Mouse (Mus musculus) forebrain, embryonic 10.5 days (tissue): ENCODE results near the gene Pim3. TPM values are rescaled to one million over a fixed set of nuclear protein-coding genes. Genes with fewer than 3 reads are reported as not detected.

ENCODE experiments used
- DNase-seq: peaks from one replicate; pipeline ENCODE4 v3.0.0-alpha.2; 2017; ENCODE audit warnings: low spot score; ENCODE audit errors: extremely low spot score
- H3K27ac ChIP-seq: fragments of 300-500 bp; sonication (generic); 2 replicates; pipeline ENCODE4 v1.5.1; 2016; ENCODE audit warnings: mild to moderate bottlenecking
- H3K27me3 ChIP-seq: fragments of 300-500 bp; sonication (generic); 2 replicates; pipeline ENCODE4 v1.6.1; 2016; ENCODE audit warnings: mild to moderate bottlenecking; ENCODE audit not compliant: poor library complexity, severe bottlenecking
- H3K36me3 ChIP-seq: fragments of 300-500 bp; sonication (generic); replicated peaks from 2 replicates; pipeline ENCODE4 v1.6.1; 2016; ENCODE audit warnings: mild to moderate bottlenecking, moderate library complexity
- H3K4me1 ChIP-seq: fragments of 300-500 bp; sonication (generic); 2 replicates; pipeline ENCODE4 v1.6.1; 2016
- H3K4me3 ChIP-seq: fragments of 300-500 bp; sonication (generic); 2 replicates; pipeline ENCODE4 v1.5.1; 2016; ENCODE audit warnings: mild to moderate bottlenecking, moderate library complexity
- H3K9me3 ChIP-seq: fragments of 300-500 bp; sonication (generic); 2 replicates; pipeline ENCODE4 v1.6.1; 2016; ENCODE audit warnings: mild to moderate bottlenecking, moderate library complexity
- WGBS: fragments of 180-500 bp; shearing (Covaris S2); methylation state at CpG from one replicate; pipeline ENCODE4 v1.1.7; 2016; 5-methylcytosine and 5-hydroxymethylcytosine counted together
- polyA plus RNA-seq: library from polyadenylated mRNA; unstranded; fragments of >200 nt; fragmentation: Nextera tagmentation; extraction: Ambion mirVana; gene quantifications from 2 replicates; pipeline ENCODE4 v1.2.1, GENCODE M21; 2016

Pim3 gene
- polyA plus RNA-seq, 1 experiment from 2014 or later = 40.3 TPM

DNA sequence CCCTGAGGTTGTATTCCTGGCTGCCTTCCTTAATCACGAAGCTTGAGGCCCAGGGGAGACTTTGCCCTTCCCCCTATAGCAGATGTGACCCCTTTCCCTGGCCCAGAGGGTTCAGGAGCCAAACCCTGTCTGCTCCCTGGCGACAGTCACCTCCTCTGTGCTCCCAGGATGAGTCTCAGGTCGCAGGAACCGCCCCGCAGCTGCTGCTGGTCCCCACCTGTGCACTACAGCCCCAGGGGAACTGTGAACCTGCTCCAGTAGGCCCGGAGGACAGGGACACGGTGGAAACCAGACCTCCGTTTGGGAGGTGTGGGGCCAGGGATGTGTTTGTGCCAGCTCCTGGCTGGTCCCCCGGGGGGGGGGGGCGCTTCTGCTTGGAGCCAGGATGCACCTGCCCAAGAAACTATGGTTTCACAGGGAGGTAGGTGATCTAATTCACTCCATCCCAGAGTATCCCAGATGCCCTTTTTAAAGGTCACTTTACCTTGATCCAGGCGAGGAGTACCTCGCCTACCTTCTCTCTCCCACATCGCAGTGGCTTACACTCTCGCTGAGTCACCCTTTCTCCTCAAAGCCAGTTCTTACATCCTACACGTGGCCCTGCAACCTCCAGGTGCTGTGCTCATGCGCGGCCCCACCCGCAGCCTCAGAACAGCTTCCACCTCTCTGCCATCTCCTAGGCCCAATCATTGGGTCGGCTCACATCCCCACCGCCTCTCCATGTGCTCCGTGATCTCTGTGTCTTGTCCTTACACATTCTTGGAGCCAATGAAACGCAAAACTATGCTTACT is 19.5 kb downstream of the Pim3 start:
- no peaks in the 10 kb centered on the region for H3K9me3 ChIP-seq
- H3K27ac ChIP-seq = no peak overlapping the region
- no peaks in the 10 kb centered on the region for H3K36me3 ChIP-seq
- peaks cover 6% of the 10 kb centered on the region for H3K4me1 ChIP-seq
- peaks cover 3% of the 10 kb centered on the region; the same call in 1 of the 2 replicates for H3K27me3 ChIP-seq
- no peak overlapping the region for H3K4me3 ChIP-seq
- DNase-seq = no peak
- WGBS = 68% methylated on average over 22 of the region's 22 CpGs

DNA sequence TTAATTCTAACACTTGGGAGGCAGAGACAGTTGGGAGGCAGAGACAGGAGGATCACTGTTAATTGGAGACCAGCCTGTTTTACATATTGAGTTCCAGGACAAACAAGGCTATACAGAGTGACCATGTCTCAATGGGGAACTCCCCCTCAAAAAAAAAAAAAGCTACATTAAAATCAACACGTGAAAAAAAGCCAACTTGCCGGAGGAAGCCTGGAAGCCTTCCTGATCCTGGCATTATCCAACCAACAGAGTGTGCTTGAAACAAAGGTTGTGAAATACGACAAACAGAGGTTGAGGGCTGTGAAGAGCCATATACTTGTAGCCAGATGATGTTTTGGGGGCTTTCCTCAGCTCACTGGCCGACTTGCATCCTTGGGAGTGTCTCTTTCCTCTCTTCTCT is 20.9 kb downstream of the Pim3 start:
- no peak for DNase-seq
- no peak overlapping the region for H3K4me3 ChIP-seq
- H3K9me3 ChIP-seq = no peaks in the 10 kb centered on the region
- no peak overlapping the region for H3K27ac ChIP-seq
- H3K27me3 ChIP-seq = no peaks in the 10 kb centered on the region; the same call in 1 of the 2 replicates
- 77% methylated on average over 4 of the region's 4 CpGs for WGBS
- H3K4me1 ChIP-seq = peaks cover 3% of the 10 kb centered on the region; the same call in 1 of the 2 replicates
- no peaks in the 10 kb centered on the region for H3K36me3 ChIP-seq

DNA sequence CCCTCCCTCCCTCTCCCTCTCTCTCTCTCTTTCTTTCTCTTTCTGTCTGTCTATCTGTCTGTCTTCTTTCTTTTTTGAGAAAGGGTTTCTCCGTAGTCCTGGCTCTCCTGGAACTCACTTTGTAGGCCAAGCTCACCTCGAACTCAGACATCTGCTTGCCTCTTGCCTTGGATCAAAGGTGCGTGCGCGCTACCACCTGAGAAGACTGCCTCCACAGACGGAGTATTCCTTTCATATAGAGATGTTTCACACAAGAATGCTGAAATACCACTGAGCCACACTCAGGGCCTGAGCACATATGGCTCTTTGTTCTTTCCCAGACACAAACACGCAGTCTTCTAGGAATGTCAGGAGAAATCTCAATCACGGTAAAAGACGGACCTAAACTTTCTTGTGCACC is 21.4 kb downstream of the Pim3 start:
- Histone ChIP-seq H3K27ac (no peak overlapping the region), H3K9me3 (no peaks in the 10 kb centered on the region), H3K4me3 (no peak overlapping the region), H3K27me3 (no peaks in the 10 kb centered on the region; the same call in 1 of the 2 replicates), H3K36me3 (no peaks in the 10 kb centered on the region), H3K4me1 (peaks cover 3% of the 10 kb centered on the region; the same call in 1 of the 2 replicates)
- WGBS = 90% methylated on average over 9 of the region's 9 CpGs
- DNase-seq = no peak

DNA sequence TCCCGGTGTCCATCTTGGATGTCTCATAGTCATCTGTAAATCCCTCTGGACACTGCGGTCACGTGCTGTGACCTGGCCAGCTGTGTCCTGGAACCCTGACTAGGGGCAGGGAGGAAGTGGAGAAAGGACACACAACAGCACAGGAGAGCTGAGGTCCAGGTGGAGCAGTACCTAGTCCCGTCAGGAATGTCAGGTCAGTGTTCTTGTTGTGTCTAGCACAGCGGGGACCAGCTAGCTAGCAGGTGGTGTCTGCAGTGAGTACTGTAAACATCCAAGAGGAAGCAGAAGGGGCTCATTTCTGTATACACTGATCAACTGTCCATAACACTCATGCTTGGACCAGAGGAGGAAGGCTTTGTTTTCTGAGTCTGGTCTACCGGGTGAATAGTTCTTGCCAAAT is 23.4 kb downstream of the Pim3 start:
- no peaks in the 10 kb centered on the region for H3K36me3 ChIP-seq
- H3K9me3 ChIP-seq = no peaks in the 10 kb centered on the region
- H3K27me3 ChIP-seq = peaks cover 19% of the 10 kb centered on the region
- no peak overlapping the region for H3K4me3 ChIP-seq
- 89% methylated on average over 6 of the region's 6 CpGs for WGBS
- H3K4me1 ChIP-seq = peaks cover 10% of the 10 kb centered on the region
- DNase-seq = no peak
- H3K27ac ChIP-seq = no peak overlapping the region

DNA sequence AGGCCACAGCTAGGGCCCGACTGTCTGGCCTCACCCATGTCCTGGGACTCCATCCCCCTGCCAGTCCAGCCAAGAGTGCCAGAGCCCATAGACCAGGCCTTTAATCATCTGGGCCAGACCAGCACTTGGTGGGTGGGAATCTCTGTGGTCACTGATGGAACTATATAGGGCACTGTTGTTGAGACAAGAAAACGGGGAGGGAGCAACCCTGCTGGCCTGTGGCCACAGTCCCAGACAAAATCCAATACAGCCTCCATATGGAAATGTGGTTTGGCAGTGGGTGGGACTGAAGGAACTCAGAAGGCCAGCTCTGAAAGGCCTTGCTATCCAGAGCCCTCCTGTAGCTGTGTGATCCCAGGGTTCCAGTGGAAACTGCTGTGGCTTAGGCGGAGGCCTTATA is 27.0 kb downstream of the Pim3 start:
- WGBS = 78% methylated on average over 3 of the region's 3 CpGs
- H3K4me3 ChIP-seq = no peak overlapping the region
- no peak for DNase-seq
- peaks cover 26% of the 10 kb centered on the region for H3K4me1 ChIP-seq
- peaks cover 38% of the 10 kb centered on the region for H3K27me3 ChIP-seq
- no peak overlapping the region for H3K27ac ChIP-seq
- H3K36me3 ChIP-seq = no peaks in the 10 kb centered on the region
- no peaks in the 10 kb centered on the region for H3K9me3 ChIP-seq

DNA sequence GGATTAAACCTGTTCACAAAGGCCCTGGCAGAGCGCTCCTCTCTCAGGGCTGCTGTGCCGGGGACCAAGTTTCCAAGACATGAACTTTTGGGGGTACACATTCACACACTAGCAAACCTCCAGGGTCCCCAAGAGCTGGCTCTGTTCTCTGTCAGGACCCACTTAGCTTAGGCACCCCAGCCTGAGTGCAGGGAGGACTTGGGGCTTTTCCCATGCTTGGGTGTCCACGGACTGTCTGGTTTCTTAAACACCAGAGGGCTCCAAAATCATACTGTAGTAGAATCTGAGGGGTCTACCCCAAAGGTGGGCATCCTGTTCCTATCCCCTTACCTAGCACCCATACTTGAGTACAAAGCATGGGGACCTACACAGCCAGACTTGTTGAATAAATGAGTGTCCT is 28.0 kb downstream of the Pim3 start:
- H3K36me3 ChIP-seq = no peaks in the 10 kb centered on the region
- H3K9me3 ChIP-seq = no peaks in the 10 kb centered on the region
- peaks cover 38% of the 10 kb centered on the region for H3K27me3 ChIP-seq
- H3K27ac ChIP-seq = no peak overlapping the region
- DNase-seq = no peak
- WGBS = 84% methylated on average over 3 of the region's 3 CpGs
- H3K4me1 ChIP-seq = peaks cover 26% of the 10 kb centered on the region
- peak overlapping the region; percentile 65 for H3K4me3 ChIP-seq

DNA sequence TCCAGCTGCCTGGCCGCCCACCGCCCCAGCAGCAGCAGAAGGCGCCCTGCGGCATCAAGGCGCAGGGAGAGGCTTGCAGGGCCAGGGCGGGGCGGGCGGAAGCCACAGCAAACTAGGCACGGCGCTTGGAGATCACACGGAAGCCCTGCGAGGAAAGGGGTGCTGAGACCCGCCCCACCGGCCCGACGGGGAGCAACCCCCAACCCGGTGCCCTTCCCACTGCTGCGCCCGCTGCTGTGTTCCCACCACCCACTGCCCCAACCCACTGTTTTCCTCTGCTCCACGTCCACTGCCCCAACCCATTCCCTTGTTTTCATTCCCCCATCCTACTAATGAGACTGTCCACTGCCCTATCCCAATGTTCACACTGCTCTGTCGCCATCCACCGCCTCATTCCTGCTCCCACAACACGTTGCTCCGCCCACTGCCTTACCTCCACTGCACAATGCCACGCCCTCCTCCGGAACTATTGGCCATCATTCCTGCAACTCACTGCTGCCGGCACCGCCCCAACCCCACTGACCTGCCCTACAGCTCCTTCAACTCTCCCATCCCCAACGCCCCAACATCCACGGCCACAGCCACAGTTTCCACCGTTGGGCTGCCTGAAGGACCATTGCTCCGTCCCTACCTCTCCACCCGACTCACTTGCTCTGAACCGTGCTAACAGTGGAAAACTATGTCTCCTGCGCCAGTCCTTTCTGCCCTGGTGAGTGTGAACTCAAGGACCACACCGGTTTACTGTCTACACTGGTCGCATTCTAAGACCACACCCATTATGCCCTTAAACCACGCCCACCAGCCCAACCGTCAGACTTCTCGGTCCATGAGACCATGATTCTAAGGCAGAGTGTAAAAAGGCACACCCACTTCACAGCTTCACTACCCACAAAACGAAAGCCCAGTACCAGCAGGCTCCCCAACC is 29.0 kb downstream of the Pim3 start:
- Histone ChIP-seq H3K27ac (peak overlapping the region; percentile 80), H3K4me1 (peaks cover 26% of the 10 kb centered on the region), H3K9me3 (no peaks in the 10 kb centered on the region), H3K27me3 (peaks cover 38% of the 10 kb centered on the region), H3K36me3 (no peaks in the 10 kb centered on the region), H3K4me3 (peak overlapping the region; percentile 65)
- 2% methylated on average over 41 of the region's 41 CpGs for WGBS
- DNase-seq = peak; percentile 82

DNA sequence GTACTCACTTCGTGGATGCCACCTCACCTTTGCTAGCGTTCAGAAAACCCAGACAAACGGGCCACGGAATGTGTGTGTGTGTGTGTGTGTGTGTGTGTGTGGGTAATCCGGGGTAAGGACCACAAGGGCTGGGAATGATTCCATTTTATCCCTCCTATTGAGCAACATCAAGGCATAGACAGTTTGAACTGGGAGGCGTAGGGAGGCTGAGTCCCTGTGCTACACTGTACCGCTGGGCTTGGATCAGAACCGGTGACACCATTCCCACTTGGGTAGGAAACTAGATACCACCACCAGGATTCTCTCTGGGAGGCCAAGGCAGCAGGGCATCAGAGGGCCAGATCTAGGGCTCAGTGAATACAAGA is 29.7 kb downstream of the Pim3 start:
- H3K36me3 ChIP-seq = no peaks in the 10 kb centered on the region
- H3K9me3 ChIP-seq = no peaks in the 10 kb centered on the region
- no peak for DNase-seq
- peaks cover 38% of the 10 kb centered on the region for H3K27me3 ChIP-seq
- H3K4me1 ChIP-seq = peaks cover 26% of the 10 kb centered on the region
- WGBS = 78% methylated on average over 8 of the region's 8 CpGs
- peak overlapping the region; percentile 65; the same call in 1 of the 2 replicates for H3K4me3 ChIP-seq
- H3K27ac ChIP-seq = no peak overlapping the region

DNA sequence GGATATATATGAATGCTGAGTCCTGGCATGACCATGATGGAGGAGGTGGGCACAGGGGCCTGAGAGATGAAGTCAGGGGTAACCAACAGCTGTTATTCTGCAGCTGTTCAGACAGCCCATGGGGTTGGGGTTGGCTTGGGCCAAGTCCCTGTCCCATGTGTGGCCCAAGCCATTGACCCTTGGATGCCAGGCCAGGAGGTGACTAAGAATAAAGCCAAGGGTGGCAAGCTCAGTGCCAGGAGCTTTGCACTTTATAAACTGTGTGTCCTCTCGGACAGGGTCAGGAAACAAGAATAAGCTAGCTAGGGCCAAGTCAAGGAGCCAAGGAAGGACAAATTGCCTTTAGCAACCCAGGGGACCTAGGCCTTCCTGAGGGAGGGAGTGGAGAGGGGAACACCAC is 30.3 kb downstream of the Pim3 start:
- H3K36me3 ChIP-seq = no peaks in the 10 kb centered on the region
- H3K9me3 ChIP-seq = no peaks in the 10 kb centered on the region
- H3K4me1 ChIP-seq = peaks cover 26% of the 10 kb centered on the region
- no peak overlapping the region for H3K4me3 ChIP-seq
- DNase-seq = no peak
- 84% methylated on average over 1 of the region's 1 CpGs for WGBS
- peaks cover 38% of the 10 kb centered on the region for H3K27me3 ChIP-seq
- no peak overlapping the region for H3K27ac ChIP-seq

DNA sequence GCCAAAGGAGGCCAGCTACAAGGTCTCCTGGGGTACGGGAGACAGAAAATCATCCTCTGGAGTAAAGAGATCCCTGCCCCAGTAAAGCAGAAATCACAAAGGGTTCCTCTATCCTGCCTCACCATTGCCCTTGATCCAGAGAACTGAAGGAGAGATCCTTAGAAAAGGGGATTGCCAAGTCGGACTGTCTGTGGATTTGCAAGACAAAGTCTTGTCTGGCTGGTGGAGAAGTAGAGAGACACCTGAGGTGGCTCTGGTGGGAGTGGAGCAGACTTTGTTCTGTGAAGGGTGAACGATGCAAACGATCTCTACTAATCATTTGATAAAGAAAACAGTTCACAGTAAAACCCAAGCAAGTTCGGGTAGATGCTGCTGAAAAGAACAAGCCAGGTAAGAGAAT is 30.9 kb downstream of the Pim3 start:
- 75% methylated on average over 5 of the region's 5 CpGs for WGBS
- DNase-seq = no peak
- Histone ChIP-seq H3K9me3 (no peaks in the 10 kb centered on the region), H3K4me3 (no peak overlapping the region), H3K27ac (no peak overlapping the region), H3K27me3 (peaks cover 38% of the 10 kb centered on the region), H3K36me3 (no peaks in the 10 kb centered on the region), H3K4me1 (peaks cover 26% of the 10 kb centered on the region)

DNA sequence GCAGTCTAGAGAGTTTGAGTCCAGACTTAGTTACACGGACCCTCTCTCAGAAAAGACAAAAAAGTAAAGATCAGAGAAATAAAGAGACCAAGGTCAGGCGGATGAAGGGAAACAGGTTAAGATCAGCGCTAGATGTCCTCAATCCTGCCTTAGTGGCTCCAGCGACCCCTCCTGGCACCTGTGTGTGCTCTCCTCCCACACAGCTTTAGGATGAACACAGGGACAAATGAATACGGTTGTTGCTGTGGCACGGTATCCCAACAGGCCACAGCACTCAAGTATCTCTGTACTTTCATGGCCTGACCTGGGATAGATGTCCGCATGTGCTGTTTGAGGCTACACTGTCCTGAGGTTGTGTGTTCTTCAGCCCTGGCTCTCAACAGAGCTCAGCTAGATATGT is 33.1 kb downstream of the Pim3 start:
- H3K36me3 ChIP-seq = no peaks in the 10 kb centered on the region
- H3K4me1 ChIP-seq = peaks cover 22% of the 10 kb centered on the region
- 67% methylated on average over 7 of the region's 7 CpGs for WGBS
- H3K4me3 ChIP-seq = no peak overlapping the region
- H3K27ac ChIP-seq = no peak overlapping the region
- peaks cover 22% of the 10 kb centered on the region for H3K27me3 ChIP-seq
- H3K9me3 ChIP-seq = no peaks in the 10 kb centered on the region
- DNase-seq = no peak

DNA sequence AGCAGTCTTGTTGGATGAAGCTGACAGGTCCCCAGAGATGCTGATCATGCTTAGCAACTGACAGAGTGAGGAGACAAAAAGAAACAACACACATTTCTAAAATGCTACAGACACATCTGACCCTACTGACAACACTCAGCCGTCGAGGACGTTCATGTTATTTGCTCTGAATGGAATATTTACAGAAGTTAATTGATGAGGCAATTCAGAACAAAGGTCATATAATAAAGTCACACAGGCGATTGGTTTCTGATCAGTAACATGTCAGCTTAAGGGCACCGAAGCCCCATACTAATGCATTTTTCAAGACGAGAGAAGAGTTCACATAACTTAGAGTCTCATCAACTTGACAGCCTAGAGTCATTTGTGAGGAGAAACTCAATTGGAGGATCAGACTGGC is 33.9 kb downstream of the Pim3 start:
- H3K36me3 ChIP-seq = no peaks in the 10 kb centered on the region
- H3K4me1 ChIP-seq = peaks cover 15% of the 10 kb centered on the region
- DNase-seq = no peak

More for the DNA sequence above, 33.9 kb downstream of the Pim3 start:
- no peaks in the 10 kb centered on the region for H3K9me3 ChIP-seq
- peaks cover 14% of the 10 kb centered on the region for H3K27me3 ChIP-seq
- no peak overlapping the region for H3K4me3 ChIP-seq
- 91% methylated on average over 6 of the region's 6 CpGs for WGBS
- H3K27ac ChIP-seq = no peak overlapping the region
